Mouse (Mus musculus) E14TG2a.4 (cell line): ENCODE results near the gene Gm42742.

ENCODE experiments used
- CTCF ChIP-seq: conservative IDR thresholded peaks from 2 replicates; pipeline ENCODE4 v1.5.1; 2014; ENCODE audit warnings: low read length
- NANOG ChIP-seq: IDR thresholded peaks from 2 replicates; pipeline ENCODE4 v1.6.1; 2014; ENCODE audit warnings: borderline replicate concordance, low read length, mixed read lengths
- POU5F1 ChIP-seq: IDR thresholded peaks from 2 replicates; pipeline ENCODE4 v1.6.1; 2014; ENCODE audit warnings: low read length, borderline replicate concordance

DNA sequence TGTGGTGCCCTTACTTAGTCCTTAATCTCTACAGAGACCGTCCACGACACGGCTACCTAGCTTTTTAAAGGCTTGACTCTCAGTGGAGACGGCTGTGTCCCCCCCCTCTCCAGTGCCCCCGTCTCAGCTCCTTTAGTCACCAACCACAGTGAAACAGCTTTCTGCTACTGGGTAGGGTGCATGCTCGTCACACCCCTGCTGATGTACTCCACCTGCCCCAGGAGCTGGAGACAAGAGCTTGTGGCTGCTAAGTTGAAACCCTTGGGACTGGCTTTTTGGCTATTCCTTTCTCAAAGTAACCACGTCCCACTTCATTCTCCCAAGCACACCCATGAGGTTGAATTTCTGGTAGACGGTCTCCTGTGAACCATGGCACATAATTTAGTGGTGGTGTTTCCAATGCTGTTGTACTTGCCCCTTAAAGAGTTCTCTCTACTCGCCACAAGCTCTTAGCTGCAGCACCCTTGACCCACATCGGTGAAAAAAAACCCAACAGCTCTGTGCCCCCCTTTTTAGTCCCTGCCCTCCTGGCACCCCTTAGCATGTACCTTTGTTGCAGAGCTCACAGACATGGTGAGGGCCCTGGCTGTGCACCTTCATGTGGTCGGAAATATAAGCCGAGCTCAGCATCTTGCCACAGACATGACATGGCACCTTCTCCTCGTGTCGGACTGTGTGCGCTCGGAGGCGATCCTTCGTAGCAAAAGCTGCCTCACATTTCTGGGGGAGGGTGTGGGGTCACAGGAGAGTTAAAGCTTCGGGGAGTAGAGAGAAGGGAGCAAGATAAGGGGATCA is 3.2 kb upstream of the Gm42742 start:
- TF ChIP-seq CTCF, result no peak
- no peak for TF ChIP-seq NANOG
- TF ChIP-seq POU5F1, result no peak
